Mouse (Mus musculus) liver, embryonic 11.5 days (tissue): ENCODE measurements at regions not wholly inside any gene's neighbourhood (a gene's known extent, or its start where the extent isn't known, plus 50 kb on each side); places are given as distances from the start of the nearest gene placed in this dataset.

Experiments used
- ATAC-seq: fragments of 200-750 bp; cut with Nextera tagmentation; replicated peaks from 2 replicates; pipeline ENCODE4 v1.8.0; 2017; ENCODE audit warnings: moderate number of reproducible peaks, mild to moderate bottlenecking, moderate TSS enrichment, moderate library complexity; ENCODE audit not compliant: low FRiP score
- DNase-seq: peaks from one replicate; pipeline ENCODE4 v3.0.0-alpha.2; 2017; ENCODE audit warnings: low spot score
- H3K27ac ChIP-seq: fragments of 300-500 bp; sonication (generic); 2 replicates; pipeline ENCODE4 v1.5.1; 2014; ENCODE audit warnings: mild to moderate bottlenecking, low read depth, low read length, control low read depth
- H3K27me3 ChIP-seq: fragments of 300-500 bp; sonication (generic); replicated peaks from 2 replicates; pipeline ENCODE4 v1.6.1; 2014; ENCODE audit warnings: low read length, mixed read lengths; ENCODE audit not compliant: control insufficient read depth, insufficient read depth
- H3K36me3 ChIP-seq: fragments of 300-500 bp; sonication (generic); 2 replicates; pipeline ENCODE4 v1.6.1; 2014; ENCODE audit warnings: mild to moderate bottlenecking, low read length, moderate library complexity, mixed read lengths; ENCODE audit not compliant: control insufficient read depth, insufficient read depth
- H3K4me1 ChIP-seq: fragments of 300-500 bp; sonication (generic); replicated peaks from 2 replicates; pipeline ENCODE4 v1.6.1; 2014; ENCODE audit warnings: low read length, mixed read lengths; ENCODE audit not compliant: control insufficient read depth, insufficient read depth
- H3K4me2 ChIP-seq: fragments of 300-500 bp; sonication (generic); 2 replicates; pipeline ENCODE4 v1.6.1; 2014; ENCODE audit warnings: mild to moderate bottlenecking, control low read depth, moderate library complexity
- H3K4me3 ChIP-seq: fragments of 300-500 bp; sonication (generic); 2 replicates; pipeline ENCODE4 v1.5.1; 2014; ENCODE audit warnings: low read depth, low read length, control low read depth
- H3K9ac ChIP-seq: fragments of 300-500 bp; sonication (generic); 2 replicates; pipeline ENCODE4 v1.6.1; 2014; ENCODE audit warnings: low read depth, low read length, control low read depth
- H3K9me3 ChIP-seq: fragments of 300-500 bp; sonication (generic); 2 replicates; pipeline ENCODE4 v1.6.1; 2016; ENCODE audit warnings: low read length, inconsistent platforms, mixed read lengths; ENCODE audit not compliant: control insufficient read depth
- WGBS: fragments of 180-500 bp; shearing (Covaris S2); extraction: QIAGEN DNeasy Blood & Tissue Kit; methylation state at CpG from one replicate; pipeline ENCODE4 v1.1.7; 2014; 5-methylcytosine and 5-hydroxymethylcytosine counted together

DNA sequence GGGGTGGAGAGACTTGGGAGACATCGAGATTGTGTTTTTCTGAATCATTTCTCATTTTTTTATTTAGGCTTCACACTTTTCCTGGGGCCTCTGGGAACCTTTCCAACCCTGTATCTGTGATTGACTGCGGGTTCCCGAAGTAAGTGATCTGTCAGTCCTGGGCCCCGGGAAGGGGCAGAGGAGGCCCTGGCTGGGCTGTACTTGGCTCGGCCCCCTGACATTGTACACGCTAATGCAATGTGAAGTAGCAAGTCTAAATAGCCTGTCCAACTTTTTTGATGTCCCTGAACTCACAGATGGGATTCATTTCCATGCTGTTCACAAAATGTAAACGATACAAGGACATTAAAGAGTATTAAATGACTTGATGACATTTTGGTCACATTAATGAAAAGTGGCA, 636.1 kb downstream of the Insc start:
- no peak overlapping the region for H3K4me3 ChIP-seq
- DNase-seq (no peak), ATAC-seq (no peak)
- H3K9me3 ChIP-seq = no peaks in the 10 kb centered on the region
- H3K4me2 ChIP-seq = no peak overlapping the region
- H3K27ac ChIP-seq = no peak overlapping the region
- no peaks in the 10 kb centered on the region for H3K27me3 ChIP-seq
- 57% methylated on average over 7 of the region's 7 CpGs for WGBS
- no peaks in the 10 kb centered on the region for H3K4me1 ChIP-seq
- H3K36me3 ChIP-seq = no peaks in the 10 kb centered on the region
- H3K9ac ChIP-seq = no peak overlapping the region

DNA sequence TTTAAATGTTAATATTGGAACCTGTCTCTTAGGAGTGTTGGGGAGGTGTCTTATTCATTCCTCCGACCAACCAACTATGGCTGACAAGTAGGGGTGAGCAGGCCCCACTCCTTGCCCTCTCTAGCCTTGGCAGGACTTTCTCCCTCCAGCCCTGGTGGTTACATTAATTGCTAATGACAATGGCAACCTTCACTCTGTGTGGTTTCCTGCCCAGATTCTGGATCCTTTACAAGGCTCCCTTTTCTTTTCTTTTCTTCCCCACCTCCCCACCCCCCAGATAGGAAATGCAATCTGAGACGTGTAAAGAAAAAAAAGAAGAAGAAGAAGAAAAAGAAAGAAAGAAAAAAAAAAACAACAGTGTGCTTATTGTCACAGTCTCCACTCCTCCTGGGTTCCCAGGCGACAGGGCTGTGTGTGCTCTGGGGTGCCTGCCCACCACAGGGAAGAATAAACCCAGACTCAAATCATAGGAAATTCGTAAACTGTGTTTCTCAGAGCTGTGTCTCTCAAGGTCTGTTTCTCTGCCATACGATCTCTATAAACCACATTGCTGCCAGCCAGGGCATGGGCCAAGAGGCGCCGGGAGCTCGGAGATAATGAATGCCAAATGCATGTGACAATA, 637.6 kb downstream of the Insc start:
- Histone ChIP-seq H3K27me3 (no peaks in the 10 kb centered on the region), H3K9ac (no peak overlapping the region), H3K4me3 (no peak overlapping the region), H3K27ac (no peak overlapping the region), H3K36me3 (no peaks in the 10 kb centered on the region), H3K4me2 (no peak overlapping the region), H3K9me3 (no peaks in the 10 kb centered on the region), H3K4me1 (no peaks in the 10 kb centered on the region)
- DNase-seq = no peak
- ATAC-seq = no peak
- 65% methylated on average over 8 of the region's 8 CpGs for WGBS

GRCm38 (mm10) chr7:115382876-115383275, 639.4 kb downstream of the Insc start:
- H3K27me3 ChIP-seq = no peaks in the 10 kb centered on the region
- H3K36me3 ChIP-seq = no peaks in the 10 kb centered on the region
- no peak overlapping the region for H3K9ac ChIP-seq
- H3K27ac ChIP-seq = no peak overlapping the region
- ATAC-seq (no peak), DNase-seq (no peak)
- no peaks in the 10 kb centered on the region for H3K9me3 ChIP-seq
- WGBS = 79% methylated on average over 2 of the region's 2 CpGs
- no peak overlapping the region for H3K4me3 ChIP-seq
- H3K4me2 ChIP-seq = no peak overlapping the region
- H3K4me1 ChIP-seq = no peaks in the 10 kb centered on the region

DNA sequence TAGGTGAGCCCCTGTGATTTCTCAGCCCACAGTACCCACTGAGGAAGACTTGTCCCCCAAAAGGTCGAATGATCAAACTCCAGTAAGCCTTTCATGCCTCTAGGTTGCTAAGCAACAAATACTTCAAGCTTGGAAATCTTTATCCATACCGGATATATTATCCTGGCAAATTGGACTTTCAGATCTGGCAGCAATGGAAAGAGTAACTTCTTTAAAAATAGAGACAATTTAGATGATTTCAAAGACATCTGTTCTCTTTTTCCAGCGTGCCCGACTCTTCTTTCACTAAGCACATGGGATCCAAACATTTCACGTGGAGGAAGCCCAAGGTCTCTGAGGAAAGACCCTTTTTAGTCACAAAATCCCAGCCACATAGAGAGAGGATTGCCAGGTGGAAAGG, 645.4 kb downstream of the Insc start:
- Histone ChIP-seq H3K9me3 (no peaks in the 10 kb centered on the region), H3K4me3 (no peak overlapping the region), H3K27ac (no peak overlapping the region), H3K36me3 (no peaks in the 10 kb centered on the region), H3K9ac (no peak overlapping the region), H3K4me1 (no peaks in the 10 kb centered on the region), H3K4me2 (no peak overlapping the region), H3K27me3 (no peaks in the 10 kb centered on the region)
- 72% methylated on average over 5 of the region's 5 CpGs for WGBS
- DNase-seq (no peak), ATAC-seq (no peak)

- WGBS = 46% methylated on average over 3 of the region's 3 CpGs
Observed at GRCm38 (mm10) chr7:115392520-115392919, 646.1 kb downstream of the Sox6 start.

GRCm38 (mm10) chr7:115398202-115398601, 640.4 kb downstream of the Sox6 start:
- H3K27me3 ChIP-seq = no peaks in the 10 kb centered on the region
- H3K9me3 ChIP-seq = no peaks in the 10 kb centered on the region
- H3K27ac ChIP-seq = no peak overlapping the region
- H3K36me3 ChIP-seq = no peaks in the 10 kb centered on the region
- H3K9ac ChIP-seq = no peak overlapping the region
- H3K4me2 ChIP-seq = no peak overlapping the region
- no peak overlapping the region for H3K4me3 ChIP-seq
- WGBS = 92% methylated on average over 2 of the region's 2 CpGs
- ATAC-seq = no peak
- no peaks in the 10 kb centered on the region for H3K4me1 ChIP-seq
- no peak for DNase-seq

More at GRCm38 (mm10) chr7:115392520-115392919, 646.1 kb downstream of the Sox6 start:
- no peaks in the 10 kb centered on the region for H3K9me3 ChIP-seq
- H3K36me3 ChIP-seq = no peaks in the 10 kb centered on the region
- H3K27me3 ChIP-seq = no peaks in the 10 kb centered on the region
- no peak overlapping the region for H3K27ac ChIP-seq
- H3K4me3 ChIP-seq = no peak overlapping the region
- H3K4me1 ChIP-seq = no peaks in the 10 kb centered on the region
- DNase-seq (no peak), ATAC-seq (no peak)
- no peak overlapping the region for H3K4me2 ChIP-seq
- no peak overlapping the region for H3K9ac ChIP-seq

DNA sequence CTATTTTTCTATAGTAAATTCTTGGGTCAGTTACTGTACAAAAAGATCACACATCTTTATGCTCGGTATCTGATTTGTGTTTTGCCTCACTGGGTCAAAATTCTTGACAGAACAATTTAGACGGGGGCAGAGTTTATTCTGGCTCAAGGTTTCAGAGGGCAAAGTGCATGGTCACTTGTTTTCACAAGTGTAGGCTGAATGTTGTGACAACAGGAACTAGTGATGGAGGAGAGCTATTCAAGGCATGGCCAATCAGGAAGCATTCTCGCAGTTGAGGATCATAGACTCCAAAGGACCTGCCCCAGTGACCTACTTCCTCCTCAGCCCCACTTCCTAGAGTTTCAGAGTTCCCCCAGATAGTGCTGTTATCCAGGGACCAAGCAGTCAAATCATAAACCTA, 639.1 kb downstream of the Sox6 start:
- Histone ChIP-seq H3K4me3 (no peak overlapping the region), H3K27me3 (no peaks in the 10 kb centered on the region), H3K4me2 (no peak overlapping the region), H3K27ac (no peak overlapping the region), H3K4me1 (no peaks in the 10 kb centered on the region), H3K9me3 (no peaks in the 10 kb centered on the region), H3K36me3 (no peaks in the 10 kb centered on the region), H3K9ac (no peak overlapping the region)
- DNase-seq (no peak), ATAC-seq (no peak)
- WGBS = 57% methylated on average over 3 of the region's 3 CpGs

DNA sequence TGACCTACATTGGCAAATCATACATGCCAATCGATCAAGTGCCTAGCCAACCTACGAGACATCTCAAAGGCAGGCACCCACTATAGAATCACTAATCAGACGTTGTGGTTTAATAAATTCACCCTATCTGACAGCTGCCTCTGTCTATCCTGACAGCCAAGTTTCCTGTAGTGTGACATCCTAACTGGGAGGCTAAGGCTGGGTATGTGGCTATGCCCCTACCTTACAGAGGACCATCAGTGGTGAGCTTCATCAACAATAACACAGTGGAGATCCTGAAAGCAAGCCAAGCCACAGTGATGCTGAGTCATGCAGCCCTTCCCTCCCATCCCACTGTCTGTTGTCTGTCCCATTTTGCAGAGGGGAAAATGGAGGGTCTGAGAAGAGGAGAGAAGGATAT, 630.7 kb downstream of the Sox6 start:
- H3K36me3 ChIP-seq = no peaks in the 10 kb centered on the region
- H3K9me3 ChIP-seq = no peaks in the 10 kb centered on the region
- ATAC-seq = no peak
- no peak overlapping the region for H3K27ac ChIP-seq
- no peak overlapping the region for H3K4me3 ChIP-seq
- no peaks in the 10 kb centered on the region for H3K27me3 ChIP-seq
- 0 out of 2 replicates have a peak, but pooled peaks cover 4% of the 10 kb centered on the region for H3K4me1 ChIP-seq
- no peak overlapping the region for H3K4me2 ChIP-seq
- 54% methylated on average over 3 of the region's 3 CpGs for WGBS
- no peak for DNase-seq
- no peak overlapping the region for H3K9ac ChIP-seq

DNA sequence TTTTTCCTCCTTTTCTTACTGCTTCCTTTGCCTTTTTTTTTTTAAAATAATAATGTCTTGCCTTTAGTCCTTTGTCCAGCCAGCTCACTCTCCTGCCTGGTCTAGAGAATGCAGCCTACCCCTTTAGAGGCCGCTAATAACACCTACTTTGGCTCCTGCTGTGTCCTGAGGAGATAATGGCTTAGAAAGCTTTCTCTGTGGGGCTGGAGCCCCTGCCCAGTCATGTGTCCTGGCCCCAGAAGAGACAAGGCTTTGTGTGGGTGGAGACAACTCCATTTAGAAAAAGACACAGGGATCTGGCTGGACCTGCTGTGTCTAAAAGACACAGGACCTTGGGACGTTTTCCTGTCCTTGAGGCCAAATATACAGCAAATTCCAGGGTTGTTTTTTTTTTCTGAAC, 629.7 kb downstream of the Sox6 start:
- H3K27me3 ChIP-seq = no peaks in the 10 kb centered on the region
- 29% methylated on average over 2 of the region's 2 CpGs for WGBS
- DNase-seq = no peak
- H3K27ac ChIP-seq = no peak overlapping the region
- H3K9me3 ChIP-seq = no peaks in the 10 kb centered on the region
- H3K4me3 ChIP-seq = no peak overlapping the region
- no peak for ATAC-seq
- H3K36me3 ChIP-seq = no peaks in the 10 kb centered on the region
- H3K4me1 ChIP-seq = 0 out of 2 replicates have a peak, but pooled peaks cover 4% of the 10 kb centered on the region
- H3K4me2 ChIP-seq = no peak overlapping the region
- no peak overlapping the region for H3K9ac ChIP-seq
